Mouse (Mus musculus): ENCODE results near the gene Armc9.

DNA sequence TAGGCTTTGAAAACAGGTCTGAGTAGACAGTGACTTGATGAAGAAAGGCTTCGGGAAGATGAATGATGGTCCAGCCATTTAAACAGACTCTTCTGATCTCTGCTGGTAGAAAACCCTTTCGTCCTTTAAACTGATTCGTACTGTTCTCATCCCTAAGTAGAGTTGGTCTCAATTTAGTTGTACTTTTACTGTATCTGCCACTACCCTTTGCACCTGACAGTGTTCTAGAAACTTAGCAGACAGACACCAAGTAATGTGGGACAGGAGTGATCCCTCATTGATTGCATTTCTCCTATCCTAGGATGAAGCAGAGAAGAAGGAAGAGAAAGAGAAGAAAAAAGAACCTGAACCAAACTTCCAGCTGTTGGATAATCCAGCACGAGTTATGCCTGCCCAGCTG, 21.2 kb upstream of the Armc9 start, which contains the start of gene Gm21972:
- TF ChIP-seq MAFK (IDR thresholded peaks at IDR 0.05; ENCODE audit: insufficient read depth, low read depth, low read length) (no peak), ZNF384 (IDR thresholded peaks at IDR 0.05; ENCODE audit: low read depth, low read length) (no peak)
